Mouse (Mus musculus) neural tube, embryonic 11.5 days (tissue): Measurements from ENCODE around the gene Ak9. TPM values are rescaled to one million over a fixed set of nuclear protein-coding genes. Genes with fewer than 3 reads are reported as not detected.

Source experiments
- ATAC-seq: fragments of 200-750 bp; cut with Nextera tagmentation; 2 replicates; pipeline ENCODE4 v1.8.0; 2017; ENCODE audit warnings: moderate number of reproducible peaks, mild to moderate bottlenecking, moderate TSS enrichment, moderate library complexity; ENCODE audit not compliant: insufficient read depth, low FRiP score, low TSS enrichment
- DNase-seq: peaks from one replicate; pipeline ENCODE4 v3.0.0-alpha.2; 2015; ENCODE audit warnings: low spot score
- H3K27ac ChIP-seq: fragments of 300-500 bp; sonication (generic); 2 replicates; pipeline ENCODE4 v1.5.1; 2014; ENCODE audit warnings: low read depth, mild to moderate bottlenecking, low read length
- H3K27me3 ChIP-seq: fragments of 300-500 bp; sonication (generic); 2 replicates; pipeline ENCODE4 v1.6.1; 2014; ENCODE audit warnings: mild to moderate bottlenecking, low read length, mixed read lengths; ENCODE audit not compliant: control insufficient read depth, insufficient read depth
- H3K36me3 ChIP-seq: fragments of 300-500 bp; sonication (generic); 2 replicates; pipeline ENCODE4 v1.6.1; 2014; ENCODE audit warnings: mild to moderate bottlenecking, low read length, moderate library complexity, mixed read lengths; ENCODE audit not compliant: control insufficient read depth, insufficient read depth
- H3K4me1 ChIP-seq: fragments of 300-500 bp; sonication (generic); 2 replicates; pipeline ENCODE4 v1.6.1; 2014; ENCODE audit warnings: low read length, mixed read lengths; ENCODE audit not compliant: control insufficient read depth, insufficient read depth
- H3K4me2 ChIP-seq: fragments of 300-500 bp; sonication (generic); 2 replicates; pipeline ENCODE4 v1.6.1; 2014; ENCODE audit warnings: low read depth, mild to moderate bottlenecking, moderate library complexity
- H3K4me3 ChIP-seq: fragments of 300-500 bp; sonication (generic); 2 replicates; pipeline ENCODE4 v1.5.1; 2014; ENCODE audit warnings: low read depth, low read length
- H3K9ac ChIP-seq: fragments of 300-500 bp; sonication (generic); 2 replicates; pipeline ENCODE4 v1.6.1; 2014; ENCODE audit warnings: mild to moderate bottlenecking, low read length
- H3K9me3 ChIP-seq: fragments of 300-500 bp; sonication (generic); 2 replicates; pipeline ENCODE4 v1.6.1; 2016; ENCODE audit warnings: low read length; ENCODE audit not compliant: control insufficient read depth
- WGBS: fragments of 180-500 bp; shearing (Covaris S2); extraction: QIAGEN DNeasy Blood & Tissue Kit; methylation state at CpG from one replicate; pipeline ENCODE4 v1.1.7; 2014; 5-methylcytosine and 5-hydroxymethylcytosine counted together
- polyA plus RNA-seq: library from polyadenylated mRNA; unstranded; fragments of >200 nt; fragmentation: Nextera tagmentation; extraction: Ambion mirVana; gene quantifications from 2 replicates; pipeline ENCODE4 v1.2.1, GENCODE M21; 2014

Gene Ak9
- polyA plus RNA-seq, 1 experiment from 2014 or later: not detected

- H3K9ac ChIP-seq: peak overlapping the region; percentile 85
- peak overlapping the region; percentile 84 for H3K4me3 ChIP-seq
- ATAC-seq (0 out of 2 replicates have a peak, but pooled peaks have one; percentile 8), DNase-seq (no peak)
- WGBS: 58% methylated on average over 18 of the region's 18 CpGs
- H3K36me3 ChIP-seq: peaks cover 5% of the 10 kb centered on the region
- H3K4me1 ChIP-seq: no peaks in the 10 kb centered on the region
- H3K27ac ChIP-seq: no peak overlapping the region
- peak overlapping the region; percentile 79 for H3K4me2 ChIP-seq
- no peaks in the 10 kb centered on the region for H3K27me3 ChIP-seq
- H3K9me3 ChIP-seq: no peaks in the 10 kb centered on the region
Measured at GRCm38 (mm10) chr10:41450780-41451522, 147.2 kb downstream of the Ak9 start.

DNA sequence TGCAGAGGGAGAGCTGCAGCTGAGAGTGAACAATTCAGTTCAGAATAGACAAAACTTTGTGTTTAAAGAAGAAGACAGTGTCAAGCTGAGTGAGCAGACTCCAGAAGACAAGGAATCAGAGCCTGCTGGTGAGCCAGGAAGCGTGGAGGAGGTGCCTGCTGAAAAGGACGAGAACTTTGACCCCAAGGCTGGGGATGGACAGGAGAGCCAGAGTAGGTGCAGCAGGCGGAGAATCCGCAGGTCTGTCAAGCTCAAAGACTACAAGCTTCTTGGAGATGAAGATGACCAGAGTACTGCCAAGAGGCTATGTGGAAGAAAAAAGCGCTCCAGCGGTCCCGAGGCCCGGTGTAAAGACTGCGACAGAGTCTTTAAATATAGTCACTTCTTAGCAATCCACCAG, 147.9 kb downstream of the Ak9 start:
- Histone ChIP-seq H3K36me3 (peaks cover 9% of the 10 kb centered on the region), H3K4me2 (no peak overlapping the region), H3K4me3 (no peak overlapping the region), H3K4me1 (no peaks in the 10 kb centered on the region), H3K27ac (no peak overlapping the region), H3K9me3 (no peaks in the 10 kb centered on the region), H3K9ac (no peak overlapping the region), H3K27me3 (no peaks in the 10 kb centered on the region)
- WGBS: 90% methylated on average over 9 of the region's 9 CpGs
- ATAC-seq (no peak), DNase-seq (no peak)

GRCm38 (mm10) chr10:41452791-41453190, 149.0 kb downstream of the Ak9 start:
- 90% methylated on average over 3 of the region's 3 CpGs for WGBS

GRCm38 (mm10) chr10:41459990-41460389, 156.2 kb downstream of the Ak9 start:
- H3K27ac ChIP-seq: no peak overlapping the region
- ATAC-seq (no peak), DNase-seq (no peak)

More at GRCm38 (mm10) chr10:41452791-41453190, 149.0 kb downstream of the Ak9 start:
- no peaks in the 10 kb centered on the region for H3K9me3 ChIP-seq
- DNase-seq (no peak), ATAC-seq (no peak)
- H3K27me3 ChIP-seq: no peaks in the 10 kb centered on the region
- no peak overlapping the region for H3K4me3 ChIP-seq
- no peak overlapping the region for H3K27ac ChIP-seq
- peaks cover 9% of the 10 kb centered on the region for H3K36me3 ChIP-seq
- H3K9ac ChIP-seq: no peak overlapping the region
- no peak overlapping the region for H3K4me2 ChIP-seq
- no peaks in the 10 kb centered on the region for H3K4me1 ChIP-seq

DNA sequence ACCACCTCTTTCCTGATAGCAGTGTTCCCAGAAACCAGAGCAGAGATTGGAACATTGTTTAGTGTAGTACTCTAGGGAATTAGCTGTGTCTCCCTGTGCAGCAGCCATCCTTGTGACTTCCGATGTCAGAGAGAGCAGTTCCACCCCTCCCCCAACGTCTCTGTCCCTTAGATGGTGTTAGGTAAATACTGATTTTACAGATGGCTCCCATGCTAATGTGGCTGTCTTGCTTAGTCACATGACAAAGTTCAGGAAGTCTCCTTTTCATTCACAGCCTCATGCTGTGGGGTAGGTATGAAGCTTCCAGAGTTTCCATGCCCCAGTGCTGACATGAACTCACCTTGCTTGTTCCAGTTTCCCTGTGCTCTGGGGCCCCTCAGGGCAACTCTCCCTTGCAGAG, 156.7 kb downstream of the Ak9 start:
- Histone ChIP-seq H3K27me3 (no peaks in the 10 kb centered on the region), H3K9ac (no peak overlapping the region), H3K9me3 (no peaks in the 10 kb centered on the region), H3K27ac (no peak overlapping the region), H3K4me1 (no peaks in the 10 kb centered on the region), H3K36me3 (peaks cover 8% of the 10 kb centered on the region), H3K4me2 (no peak overlapping the region), H3K4me3 (no peak overlapping the region)
- no peak for DNase-seq
- ATAC-seq: no peak
- WGBS: 24% methylated on average over 2 of the region's 2 CpGs

More at GRCm38 (mm10) chr10:41459990-41460389, 156.2 kb downstream of the Ak9 start:
- Histone ChIP-seq H3K9ac (no peak overlapping the region), H3K4me3 (no peak overlapping the region), H3K4me2 (no peak overlapping the region), H3K9me3 (no peaks in the 10 kb centered on the region), H3K36me3 (peaks cover 11% of the 10 kb centered on the region), H3K27me3 (no peaks in the 10 kb centered on the region), H3K4me1 (no peaks in the 10 kb centered on the region)
- WGBS: 85% methylated on average over 4 of the region's 4 CpGs

GRCm38 (mm10) chr10:41461057-41461722, 157.4 kb downstream of the Ak9 start:
- Histone ChIP-seq H3K4me2 (no peak overlapping the region), H3K27me3 (no peaks in the 10 kb centered on the region)
- 78% methylated on average over 3 of the region's 3 CpGs for WGBS

DNA sequence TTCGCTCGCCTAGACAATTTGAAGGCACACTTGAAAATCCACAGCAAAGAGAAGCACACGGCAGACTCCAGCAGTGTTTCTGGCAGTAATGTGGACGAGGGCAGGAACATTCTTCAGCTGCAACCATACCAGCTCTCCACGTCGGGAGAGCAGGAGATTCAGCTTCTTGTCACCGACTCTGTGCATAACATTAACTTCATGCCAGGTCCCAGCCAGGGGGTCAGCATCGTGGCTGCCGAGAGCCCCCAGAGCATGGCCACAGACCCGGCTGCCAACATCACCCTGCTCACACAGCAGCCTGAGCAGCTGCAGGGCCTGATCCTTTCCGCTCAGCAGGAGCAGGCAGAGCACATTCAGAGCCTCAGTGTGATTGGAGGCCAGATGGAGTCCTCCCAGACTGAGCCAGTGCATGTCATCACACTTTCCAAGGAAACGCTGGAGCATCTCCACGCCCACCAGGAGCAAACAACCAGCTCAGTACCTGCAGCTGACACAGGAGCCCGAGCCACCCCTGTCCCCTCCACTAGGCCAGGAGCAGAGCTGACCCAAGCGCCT, 160.7 kb downstream of the Ak9 start:
- Histone ChIP-seq H3K27me3 (no peaks in the 10 kb centered on the region), H3K4me2 (no peak overlapping the region), H3K27ac (no peak overlapping the region), H3K9ac (no peak overlapping the region), H3K36me3 (peaks cover 4% of the 10 kb centered on the region), H3K9me3 (no peaks in the 10 kb centered on the region), H3K4me1 (no peaks in the 10 kb centered on the region), H3K4me3 (no peak overlapping the region)
- ATAC-seq (no peak), DNase-seq (no peak)
- WGBS: 39% methylated on average over 15 of the region's 15 CpGs

More at GRCm38 (mm10) chr10:41461057-41461722, 157.4 kb downstream of the Ak9 start:
- no peak overlapping the region for H3K27ac ChIP-seq
- no peak overlapping the region for H3K9ac ChIP-seq
- no peaks in the 10 kb centered on the region for H3K9me3 ChIP-seq
- H3K36me3 ChIP-seq: peaks cover 6% of the 10 kb centered on the region
- H3K4me1 ChIP-seq: no peaks in the 10 kb centered on the region
- ATAC-seq: no peak
- no peak overlapping the region for H3K4me3 ChIP-seq
- DNase-seq: no peak

DNA sequence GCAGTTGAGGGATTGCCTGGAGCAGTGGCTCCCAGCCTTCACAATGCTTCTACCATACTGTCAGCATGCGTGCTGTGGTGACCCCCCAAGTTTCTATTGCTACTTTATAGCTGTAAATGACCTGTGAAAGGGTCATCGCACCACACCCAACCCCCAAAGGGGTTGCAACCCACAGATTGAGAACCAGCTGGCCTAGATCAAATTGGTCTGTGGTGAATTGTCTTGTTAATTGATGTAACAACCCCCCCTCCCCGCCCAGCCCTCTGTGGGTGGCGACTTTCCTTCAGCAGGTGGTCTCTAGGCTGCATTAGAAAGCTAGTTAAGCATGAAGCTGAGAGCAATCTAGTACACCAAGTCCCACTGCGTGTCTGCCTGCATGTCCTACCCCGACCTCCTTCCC, 163.5 kb downstream of the Ak9 start:
- no peak overlapping the region for H3K27ac ChIP-seq
- H3K4me1 ChIP-seq: no peaks in the 10 kb centered on the region
- no peak overlapping the region for H3K9ac ChIP-seq
- DNase-seq: no peak
- H3K9me3 ChIP-seq: no peaks in the 10 kb centered on the region
- H3K4me3 ChIP-seq: no peak overlapping the region
- no peak overlapping the region for H3K4me2 ChIP-seq
- H3K27me3 ChIP-seq: no peaks in the 10 kb centered on the region
- peaks cover 4% of the 10 kb centered on the region; the same call in 1 of the 2 replicates for H3K36me3 ChIP-seq
- no peak for ATAC-seq
- 18% methylated on average over 6 of the region's 6 CpGs for WGBS
